Mouse (Mus musculus) limb, embryonic 13.5 days (tissue): Measurements from ENCODE around the gene Dph2. TPM values are rescaled to one million over a fixed set of nuclear protein-coding genes. Genes with fewer than 3 reads are reported as not detected.

Experiments used
- ATAC-seq: fragments of 200-750 bp; cut with Nextera tagmentation; 2 replicates; pipeline ENCODE4 v1.8.0; 2017; ENCODE audit warnings: low read depth, moderate number of reproducible peaks, moderate TSS enrichment; ENCODE audit not compliant: low FRiP score
- H3K27ac ChIP-seq: fragments of 300-500 bp; sonication (generic); 2 replicates; pipeline ENCODE4 v1.5.1; 2015; ENCODE audit warnings: inconsistent platforms, mild to moderate bottlenecking, moderate library complexity
- H3K27me3 ChIP-seq: fragments of 300-500 bp; sonication (generic); 2 replicates; pipeline ENCODE4 v1.6.1; 2015; ENCODE audit warnings: mild to moderate bottlenecking, inconsistent platforms
- H3K36me3 ChIP-seq: fragments of 300-500 bp; sonication (generic); 2 replicates; pipeline ENCODE4 v1.6.1; 2015; ENCODE audit warnings: inconsistent platforms, mild to moderate bottlenecking, moderate library complexity
- H3K4me1 ChIP-seq: fragments of 300-500 bp; sonication (generic); 2 replicates; pipeline ENCODE4 v1.6.1; 2015; ENCODE audit warnings: inconsistent platforms
- H3K4me2 ChIP-seq: fragments of 300-500 bp; sonication (generic); replicated peaks from 2 replicates; pipeline ENCODE4 v1.6.1; 2015; ENCODE audit warnings: inconsistent platforms, mild to moderate bottlenecking, moderate library complexity
- H3K4me3 ChIP-seq: fragments of 300-500 bp; sonication (generic); 2 replicates; pipeline ENCODE4 v1.5.1; 2015; ENCODE audit warnings: moderate library complexity, mild to moderate bottlenecking, inconsistent platforms
- H3K9ac ChIP-seq: fragments of 300-500 bp; sonication (generic); 2 replicates; pipeline ENCODE4 v1.6.1; 2015; ENCODE audit warnings: mild to moderate bottlenecking, inconsistent platforms
- H3K9me3 ChIP-seq: fragments of 300-500 bp; sonication (generic); 2 replicates; pipeline ENCODE4 v1.6.1; 2016; ENCODE audit warnings: inconsistent platforms
- WGBS: fragments of 180-500 bp; shearing (Covaris S2); methylation state at CpG from one replicate; pipeline ENCODE4 v1.1.7; 2015; 5-methylcytosine and 5-hydroxymethylcytosine counted together
- polyA plus RNA-seq: library from polyadenylated mRNA; unstranded; fragments of >200 nt; fragmentation: Nextera tagmentation; extraction: Ambion mirVana; gene quantifications from 2 replicates; pipeline ENCODE4 v1.2.1, GENCODE M21; 2015

The Dph2 gene
- polyA plus RNA-seq, 1 experiment from 2014 or later = 18.4 TPM

- H3K4me2 ChIP-seq = peak overlapping the region; percentile 90
- peak overlapping the region; percentile 92 for H3K4me3 ChIP-seq
- H3K4me1 ChIP-seq = peaks cover 35% of the 10 kb centered on the region
- 84% methylated on average over 9 of the region's 9 CpGs for WGBS
- ATAC-seq = no peak
- no peaks in the 10 kb centered on the region for H3K9me3 ChIP-seq
- peaks cover 38% of the 10 kb centered on the region for H3K36me3 ChIP-seq
- no peaks in the 10 kb centered on the region for H3K27me3 ChIP-seq
- H3K27ac ChIP-seq = no peak overlapping the region
- peak overlapping the region; percentile 85 for H3K9ac ChIP-seq
These were observed 5.8 kb downstream of the Dph2 start for GRCm38 (mm10) chr4:117885994-117886393.

DNA sequence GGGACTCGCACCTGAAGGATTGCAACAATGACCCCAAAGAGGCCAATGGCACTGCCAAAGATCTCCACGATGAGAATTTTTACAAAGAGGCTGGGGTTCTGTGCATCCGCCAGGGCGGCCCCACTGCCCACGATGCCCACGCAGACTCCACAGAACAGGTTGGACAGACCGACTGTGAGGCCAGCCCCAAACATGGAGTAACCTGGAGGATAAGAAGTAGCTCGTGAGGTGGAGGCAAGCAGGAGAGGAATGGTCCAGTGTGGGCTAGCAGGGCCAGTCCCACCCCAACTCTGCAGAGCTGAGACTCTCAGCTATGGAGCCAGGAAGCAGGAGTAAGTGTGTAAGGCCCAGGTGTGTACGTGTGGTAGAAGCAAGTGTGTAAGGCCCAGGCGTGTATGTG is 6.7 kb downstream of the Dph2 start:
- Histone ChIP-seq H3K36me3 (peaks cover 44% of the 10 kb centered on the region), H3K27ac (no peak overlapping the region), H3K4me1 (peaks cover 33% of the 10 kb centered on the region), H3K4me2 (no peak overlapping the region), H3K4me3 (no peak overlapping the region), H3K9ac (no peak overlapping the region), H3K9me3 (no peaks in the 10 kb centered on the region), H3K27me3 (no peaks in the 10 kb centered on the region)
- WGBS = 92% methylated on average over 10 of the region's 10 CpGs
- ATAC-seq = no peak

GRCm38 (mm10) chr4:117884146-117884545 is 7.7 kb downstream of the Dph2 start:
- no peaks in the 10 kb centered on the region for H3K9me3 ChIP-seq
- H3K4me1 ChIP-seq = peaks cover 33% of the 10 kb centered on the region
- H3K4me3 ChIP-seq = peak overlapping the region; percentile 83
- peaks cover 44% of the 10 kb centered on the region for H3K36me3 ChIP-seq
- no peaks in the 10 kb centered on the region for H3K27me3 ChIP-seq
- 0 out of 2 replicates have a peak overlapping the region, but pooled peaks have one; percentile 85 for H3K27ac ChIP-seq
- H3K4me2 ChIP-seq = peak overlapping the region; percentile 81
- H3K9ac ChIP-seq = peak overlapping the region; percentile 91
- no peak for ATAC-seq
- WGBS = 89% methylated on average over 1 of the region's 1 CpGs

GRCm38 (mm10) chr4:117882701-117883691 is 8.8 kb downstream of the Dph2 start, which contains the start of gene B4galt2:
Gene B4galt2 (minus strand): TSS chr4:117883487.
- 0% methylated on average over 31 of the region's 103 CpGs for WGBS
- H3K4me1 ChIP-seq = peaks cover 33% of the 10 kb centered on the region
- no peaks in the 10 kb centered on the region for H3K9me3 ChIP-seq
- peak within 1 kb of the TSS; percentile 91 for H3K9ac ChIP-seq
- no peaks in the 10 kb centered on the region for H3K27me3 ChIP-seq
- H3K27ac ChIP-seq = peak within 1 kb of the TSS; percentile 85
- peaks cover 51% of the 10 kb centered on the region for H3K36me3 ChIP-seq
- H3K4me3 ChIP-seq = peak within 1 kb of the TSS; percentile 83
- ATAC-seq = peak; percentile 71
- peak within 1 kb of the TSS; percentile 81 for H3K4me2 ChIP-seq

GRCm38 (mm10) chr4:117878703-117879102 is 13.1 kb downstream of the Dph2 start:
- no peak for ATAC-seq

GRCm38 (mm10) chr4:117878301-117878700 is 13.5 kb downstream of the Dph2 start:
- no peak overlapping the region for H3K9ac ChIP-seq
- H3K4me1 ChIP-seq = peaks cover 11% of the 10 kb centered on the region
- ATAC-seq = no peak
- H3K27me3 ChIP-seq = no peaks in the 10 kb centered on the region
- H3K9me3 ChIP-seq = no peaks in the 10 kb centered on the region
- H3K27ac ChIP-seq = no peak overlapping the region
- H3K4me3 ChIP-seq = no peak overlapping the region
- 63% methylated on average over 10 of the region's 10 CpGs for WGBS
- H3K36me3 ChIP-seq = peaks cover 81% of the 10 kb centered on the region
- no peak overlapping the region for H3K4me2 ChIP-seq

More at GRCm38 (mm10) chr4:117878703-117879102, 13.1 kb downstream of the Dph2 start:
- Histone ChIP-seq H3K4me3 (no peak overlapping the region), H3K9me3 (no peaks in the 10 kb centered on the region), H3K36me3 (peaks cover 77% of the 10 kb centered on the region), H3K27me3 (no peaks in the 10 kb centered on the region), H3K4me1 (peaks cover 14% of the 10 kb centered on the region), H3K4me2 (no peak overlapping the region), H3K27ac (no peak overlapping the region), H3K9ac (no peak overlapping the region)
- 80% methylated on average over 5 of the region's 5 CpGs for WGBS

- no peaks in the 10 kb centered on the region for H3K27me3 ChIP-seq
- H3K9me3 ChIP-seq = no peaks in the 10 kb centered on the region
- ATAC-seq = no peak
- WGBS = 92% methylated on average over 9 of the region's 9 CpGs
- H3K27ac ChIP-seq = no peak overlapping the region
- peaks cover 12% of the 10 kb centered on the region for H3K4me1 ChIP-seq
- no peak overlapping the region for H3K4me3 ChIP-seq
- no peak overlapping the region for H3K4me2 ChIP-seq
- no peak overlapping the region for H3K9ac ChIP-seq
- peaks cover 59% of the 10 kb centered on the region for H3K36me3 ChIP-seq
These were observed 18.2 kb downstream of the Dph2 start for GRCm38 (mm10) chr4:117873615-117874014.

DNA sequence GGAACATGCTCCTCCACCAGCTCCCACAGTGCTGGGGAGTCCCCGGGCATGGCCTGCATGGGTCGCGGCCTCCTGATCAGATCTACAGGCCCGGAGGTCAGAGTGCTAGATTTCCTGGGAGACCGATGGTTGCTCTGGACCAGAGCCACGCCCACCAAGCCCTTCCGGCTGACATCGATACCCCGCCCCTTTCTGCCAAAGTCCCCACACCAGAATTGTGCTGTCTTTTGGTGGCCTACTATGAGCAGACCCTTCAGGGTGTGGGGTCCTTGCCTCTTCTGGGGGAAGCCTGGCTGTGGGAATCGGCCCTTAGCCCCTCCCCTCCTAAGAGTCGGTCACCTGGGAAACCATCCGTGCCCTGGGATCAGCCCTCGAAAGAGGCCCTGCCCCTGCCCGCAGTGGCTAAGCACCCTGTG is 19.4 kb downstream of the Dph2 start, which contains the start of gene Ccdc24:
Ccdc24 (minus strand) TSS at position 87 of the 416 bp plus-strand sequence.
- Histone ChIP-seq H3K27me3 (no peaks in the 10 kb centered on the region), H3K4me3 (peak within 1 kb of the TSS; percentile 18), H3K27ac (no peak within 1 kb of the TSS), H3K9ac (peak within 1 kb of the TSS; percentile 45), H3K4me2 (peak within 1 kb of the TSS; percentile 56), H3K9me3 (no peaks in the 10 kb centered on the region), H3K36me3 (peaks cover 53% of the 10 kb centered on the region), H3K4me1 (peaks cover 16% of the 10 kb centered on the region)
- ATAC-seq = no peak
- WGBS = 8% methylated on average over 14 of the region's 14 CpGs

- no peak overlapping the region for H3K4me2 ChIP-seq
- no peak overlapping the region for H3K4me3 ChIP-seq
- H3K4me1 ChIP-seq = peaks cover 16% of the 10 kb centered on the region
- no peak overlapping the region for H3K27ac ChIP-seq
- no peaks in the 10 kb centered on the region for H3K9me3 ChIP-seq
- ATAC-seq = no peak
- H3K9ac ChIP-seq = no peak overlapping the region
- WGBS = 46% methylated on average over 7 of the region's 7 CpGs
- peaks cover 46% of the 10 kb centered on the region for H3K36me3 ChIP-seq
- H3K27me3 ChIP-seq = no peaks in the 10 kb centered on the region
These were observed 20.0 kb downstream of the Dph2 start for GRCm38 (mm10) chr4:117871787-117872186.

- no peak for ATAC-seq
- Histone ChIP-seq H3K27ac (no peak overlapping the region), H3K9ac (no peak overlapping the region), H3K36me3 (peaks cover 32% of the 10 kb centered on the region), H3K4me2 (no peak overlapping the region), H3K4me1 (peaks cover 26% of the 10 kb centered on the region), H3K4me3 (no peak overlapping the region), H3K9me3 (no peaks in the 10 kb centered on the region), H3K27me3 (no peaks in the 10 kb centered on the region)
- 53% methylated on average over 1 of the region's 1 CpGs for WGBS
These were observed 21.4 kb downstream of the Dph2 start for GRCm38 (mm10) chr4:117870437-117870836.

- peaks cover 26% of the 10 kb centered on the region for H3K4me1 ChIP-seq
- no peaks in the 10 kb centered on the region for H3K27me3 ChIP-seq
- H3K36me3 ChIP-seq = peaks cover 29% of the 10 kb centered on the region
- WGBS = 59% methylated on average over 9 of the region's 9 CpGs
- no peak overlapping the region for H3K27ac ChIP-seq
- no peak overlapping the region for H3K4me2 ChIP-seq
- H3K9me3 ChIP-seq = no peaks in the 10 kb centered on the region
- ATAC-seq = peak; percentile 9; the same call in 1 of the 2 replicates
- no peak overlapping the region for H3K4me3 ChIP-seq
- no peak overlapping the region for H3K9ac ChIP-seq
These were observed 22.5 kb downstream of the Dph2 start for GRCm38 (mm10) chr4:117869317-117869716.

DNA sequence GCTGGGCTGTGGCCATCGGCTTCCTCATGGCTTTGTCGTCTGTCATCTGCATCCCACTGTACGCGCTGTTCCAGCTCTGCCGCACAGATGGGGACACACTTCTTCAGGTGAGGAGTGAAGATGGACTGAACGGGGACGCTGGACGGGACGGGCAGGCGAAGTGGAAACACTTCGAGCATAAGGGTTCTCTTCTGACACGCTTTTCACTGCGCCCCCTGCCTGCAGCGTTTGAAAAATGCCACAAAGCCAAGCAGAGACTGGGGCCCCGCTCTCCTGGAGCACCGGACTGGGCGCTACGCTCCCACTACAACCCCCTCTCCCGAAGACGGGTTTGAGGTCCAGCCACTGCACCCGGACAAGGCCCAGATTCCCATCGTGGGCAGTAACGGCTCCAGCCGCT is 24.0 kb downstream of the Dph2 start:
- no peak for ATAC-seq
- H3K4me3 ChIP-seq = peak overlapping the region; percentile 10; the same call in 1 of the 2 replicates
- H3K4me1 ChIP-seq = peaks cover 25% of the 10 kb centered on the region
- H3K27me3 ChIP-seq = no peaks in the 10 kb centered on the region
- peak overlapping the region; percentile 35; the same call in 1 of the 2 replicates for H3K4me2 ChIP-seq
- peaks cover 22% of the 10 kb centered on the region for H3K36me3 ChIP-seq
- H3K9ac ChIP-seq = no peak overlapping the region
- no peak overlapping the region for H3K27ac ChIP-seq
- no peaks in the 10 kb centered on the region for H3K9me3 ChIP-seq
- WGBS = 17% methylated on average over 24 of the region's 24 CpGs
